Mouse (Mus musculus): ENCODE results near the gene Garnl3. TPM values are rescaled to one million over a fixed set of nuclear protein-coding genes. Genes with fewer than 3 reads are reported as not detected.

The Garnl3 gene
- total and polyA plus RNA-seq, 2 experiments from 2014 or later, result 4.0 to 6.1 TPM

DNA sequence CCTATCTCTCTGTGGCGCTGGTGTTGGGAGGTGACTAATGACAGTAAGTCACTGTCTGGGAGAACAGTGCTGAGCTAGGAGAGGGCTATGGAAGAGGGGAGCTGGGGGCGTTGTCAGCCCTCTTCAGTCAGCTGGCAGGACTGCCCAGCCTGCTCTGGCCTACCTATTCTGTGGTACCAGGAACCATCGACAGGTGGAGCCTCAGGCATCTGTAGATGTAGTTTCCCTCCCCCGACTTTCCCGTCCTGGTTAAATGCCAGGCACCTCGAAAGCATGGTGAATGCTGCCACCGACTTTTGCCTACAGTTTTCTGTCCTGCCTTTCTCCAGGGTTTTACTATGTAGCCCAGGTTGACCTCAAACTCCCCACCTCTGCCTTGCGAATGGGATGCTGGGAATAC lies 174.1 kb downstream of the Garnl3 start:
- DNase-seq (ENCODE audit: low spot score) (no peak), ATAC-seq (ENCODE audit: insufficient read depth, low read depth) (no peak)
- H3K4me1 ChIP-seq (ENCODE audit: control insufficient read depth, insufficient read depth), result peaks cover 8% of the 10 kb centered on the region; the same call in 1 of the 2 replicates
- no peak overlapping the region for H3K9ac ChIP-seq (replicated peaks; ENCODE audit: low read depth, low read length)
- 45% methylated on average over 8 of the region's 8 CpGs for WGBS
- H3K4me3 ChIP-seq (ENCODE audit: low read depth, low read length), result no peak overlapping the region
- no peak overlapping the region for H3K27ac ChIP-seq (ENCODE audit: low read depth)
- H3K27me3 ChIP-seq (ENCODE audit: control insufficient read depth, insufficient read depth, low read length), result no peaks in the 10 kb centered on the region
- no peak overlapping the region for H3K4me2 ChIP-seq (ENCODE audit: low read depth, low read length)
- no peak for TF ChIP-seq EP300 (IDR thresholded peaks at IDR 0.05; ENCODE audit: low read depth)
- no peak for TF ChIP-seq CTCF (IDR thresholded peaks at IDR 0.05; ENCODE audit: low read depth)
- peaks cover 34% of the 10 kb centered on the region for H3K36me3 ChIP-seq (replicated peaks; ENCODE audit: control insufficient read depth, insufficient read depth, low read length)
- no peaks in the 10 kb centered on the region for H3K9me3 ChIP-seq (replicated peaks; ENCODE audit: control insufficient read depth, low read length)

DNA sequence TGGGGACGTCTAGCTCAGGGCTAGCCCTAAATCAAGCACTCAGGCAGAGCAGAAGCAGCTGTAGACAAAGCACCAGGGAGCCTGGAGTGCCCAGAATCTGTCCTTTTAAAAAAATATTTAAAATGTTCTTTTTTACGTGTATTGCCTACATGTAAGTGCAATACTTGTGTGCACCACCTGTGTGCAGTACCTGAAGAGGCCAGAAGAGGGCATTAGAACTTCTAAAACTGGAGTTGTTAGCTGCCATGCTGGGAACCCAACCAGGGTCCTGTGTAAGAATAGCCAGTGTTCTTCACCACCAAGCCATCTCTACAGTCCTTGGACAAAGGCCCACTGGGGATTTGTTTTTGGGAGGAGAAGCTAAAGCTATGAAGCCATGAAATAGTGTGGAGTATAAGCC lies 176.9 kb downstream of the Garnl3 start:
- H3K36me3 ChIP-seq (replicated peaks; ENCODE audit: control insufficient read depth, insufficient read depth, low read length), result peaks cover 45% of the 10 kb centered on the region
- 87% methylated on average over 2 of the region's 2 CpGs for WGBS
- ATAC-seq (ENCODE audit: insufficient read depth, low read depth), result no peak

DNA sequence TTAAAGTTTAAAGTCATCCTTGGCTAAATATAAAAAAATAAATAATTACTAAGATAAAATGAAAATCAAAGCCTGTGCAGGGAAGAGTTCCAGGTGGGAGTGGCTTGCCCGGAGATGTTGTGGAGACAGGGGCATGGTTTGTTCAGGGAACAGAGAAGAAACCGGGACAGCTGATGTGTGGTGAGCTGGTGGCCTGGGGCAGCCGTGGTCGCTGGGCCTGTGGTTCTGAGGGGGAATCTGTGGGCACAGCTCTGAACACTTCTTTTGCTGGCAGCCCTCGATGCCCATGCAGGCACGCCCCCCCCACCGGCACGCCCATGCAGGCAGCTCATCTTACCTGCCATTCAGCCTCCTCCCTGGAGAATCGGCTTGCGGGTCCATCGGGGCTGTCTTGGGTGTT lies 184.0 kb downstream of the Garnl3 start:
- H3K36me3 ChIP-seq (replicated peaks; ENCODE audit: control insufficient read depth, insufficient read depth, low read length), result peaks cover 59% of the 10 kb centered on the region
- WGBS, result 85% methylated on average over 11 of the region's 11 CpGs

More for the DNA sequence above, 176.9 kb downstream of the Garnl3 start:
- TF ChIP-seq EP300 (IDR thresholded peaks at IDR 0.05; ENCODE audit: low read depth), result no peak
- no peak for TF ChIP-seq CTCF (IDR thresholded peaks at IDR 0.05; ENCODE audit: low read depth)
- H3K27me3 ChIP-seq (ENCODE audit: control insufficient read depth, insufficient read depth, low read length), result no peaks in the 10 kb centered on the region
- no peak overlapping the region for H3K4me2 ChIP-seq (ENCODE audit: low read depth, low read length)
- no peaks in the 10 kb centered on the region for H3K4me1 ChIP-seq (ENCODE audit: control insufficient read depth, insufficient read depth)
- no peaks in the 10 kb centered on the region for H3K9me3 ChIP-seq (replicated peaks; ENCODE audit: control insufficient read depth, low read length)
- no peak overlapping the region for H3K9ac ChIP-seq (replicated peaks; ENCODE audit: low read depth, low read length)
- H3K27ac ChIP-seq (ENCODE audit: low read depth), result no peak overlapping the region
- DNase-seq (ENCODE audit: low spot score), result no peak
- H3K4me3 ChIP-seq (ENCODE audit: low read depth, low read length), result no peak overlapping the region

GRCm38 (mm10) chr2:32940483-32940882 lies 191.0 kb downstream of the Garnl3 start:
- WGBS, result 96% methylated on average over 4 of the region's 4 CpGs

More for the DNA sequence above, 184.0 kb downstream of the Garnl3 start:
- no peaks in the 10 kb centered on the region for H3K27me3 ChIP-seq (ENCODE audit: control insufficient read depth, insufficient read depth, low read length)
- H3K9me3 ChIP-seq (replicated peaks; ENCODE audit: control insufficient read depth, low read length), result no peaks in the 10 kb centered on the region
- no peaks in the 10 kb centered on the region for H3K4me1 ChIP-seq (ENCODE audit: control insufficient read depth, insufficient read depth)
- no peak overlapping the region for H3K4me2 ChIP-seq (ENCODE audit: low read depth, low read length)
- H3K27ac ChIP-seq (ENCODE audit: low read depth), result no peak overlapping the region
- no peak overlapping the region for H3K9ac ChIP-seq (replicated peaks; ENCODE audit: low read depth, low read length)
- ATAC-seq (ENCODE audit: insufficient read depth, low read depth), result no peak
- H3K4me3 ChIP-seq (ENCODE audit: low read depth, low read length), result no peak overlapping the region
- no peak for TF ChIP-seq EP300 (IDR thresholded peaks at IDR 0.05; ENCODE audit: low read depth)
- no peak for DNase-seq (ENCODE audit: low spot score)

DNA sequence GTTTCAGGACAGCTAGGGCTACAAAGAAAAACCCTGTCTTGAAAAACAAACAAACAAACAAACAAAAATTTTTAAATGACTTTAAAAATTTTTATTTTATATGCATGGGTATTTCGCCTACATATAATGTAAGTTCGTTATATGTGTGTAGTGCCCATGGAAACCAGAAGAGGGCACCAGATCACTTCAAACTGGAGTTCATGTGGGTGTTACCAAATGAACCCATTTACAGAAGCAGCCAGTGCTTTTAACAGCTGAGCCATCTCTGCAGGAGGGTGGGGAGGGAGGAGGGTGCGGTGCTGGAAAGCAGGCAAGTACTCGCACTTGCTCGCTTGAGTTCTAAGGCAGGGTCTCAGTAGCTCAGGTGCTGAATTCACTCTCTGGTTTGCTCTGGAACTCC lies 192.0 kb downstream of the Garnl3 start:
- ATAC-seq (ENCODE audit: insufficient read depth, low read depth) (no peak), DNase-seq (ENCODE audit: low spot score) (no peak)
- TF ChIP-seq CTCF (IDR thresholded peaks at IDR 0.05; ENCODE audit: low read depth) (peak; percentile 46), EP300 (IDR thresholded peaks at IDR 0.05; ENCODE audit: low read depth) (no peak)
- H3K4me1 ChIP-seq (ENCODE audit: control insufficient read depth, insufficient read depth), result no peaks in the 10 kb centered on the region
- H3K27ac ChIP-seq (ENCODE audit: low read depth), result no peak overlapping the region
- no peaks in the 10 kb centered on the region for H3K27me3 ChIP-seq (ENCODE audit: control insufficient read depth, insufficient read depth, low read length)
- H3K9ac ChIP-seq (replicated peaks; ENCODE audit: low read depth, low read length), result no peak overlapping the region
- peaks cover 80% of the 10 kb centered on the region for H3K36me3 ChIP-seq (replicated peaks; ENCODE audit: control insufficient read depth, insufficient read depth, low read length)
- no peak overlapping the region for H3K4me3 ChIP-seq (ENCODE audit: low read depth, low read length)
- WGBS, result 79% methylated on average over 5 of the region's 5 CpGs
- H3K9me3 ChIP-seq (replicated peaks; ENCODE audit: control insufficient read depth, low read length), result no peaks in the 10 kb centered on the region
- H3K4me2 ChIP-seq (ENCODE audit: low read depth, low read length), result no peak overlapping the region

More at GRCm38 (mm10) chr2:32940483-32940882, 191.0 kb downstream of the Garnl3 start:
- no peak for DNase-seq (ENCODE audit: low spot score)
- H3K36me3 ChIP-seq (replicated peaks; ENCODE audit: control insufficient read depth, insufficient read depth, low read length), result peaks cover 80% of the 10 kb centered on the region
- H3K27ac ChIP-seq (ENCODE audit: low read depth), result no peak overlapping the region
- H3K9me3 ChIP-seq (replicated peaks; ENCODE audit: control insufficient read depth, low read length), result no peaks in the 10 kb centered on the region
- H3K27me3 ChIP-seq (ENCODE audit: control insufficient read depth, insufficient read depth, low read length), result no peaks in the 10 kb centered on the region
- no peaks in the 10 kb centered on the region for H3K4me1 ChIP-seq (ENCODE audit: control insufficient read depth, insufficient read depth)
- no peak overlapping the region for H3K4me2 ChIP-seq (ENCODE audit: low read depth, low read length)
- no peak overlapping the region for H3K4me3 ChIP-seq (ENCODE audit: low read depth, low read length)
- TF ChIP-seq EP300 (IDR thresholded peaks at IDR 0.05; ENCODE audit: low read depth), result no peak
- TF ChIP-seq CTCF (IDR thresholded peaks at IDR 0.05; ENCODE audit: low read depth), result no peak
- ATAC-seq (ENCODE audit: insufficient read depth, low read depth), result no peak
- H3K9ac ChIP-seq (replicated peaks; ENCODE audit: low read depth, low read length), result no peak overlapping the region

- Histone ChIP-seq H3K4me1 (ENCODE audit: control insufficient read depth, insufficient read depth) (no peaks in the 10 kb centered on the region), H3K9ac (replicated peaks; ENCODE audit: low read depth, low read length) (no peak overlapping the region), H3K9me3 (replicated peaks; ENCODE audit: control insufficient read depth, low read length) (no peaks in the 10 kb centered on the region), H3K27ac (ENCODE audit: low read depth) (no peak overlapping the region), H3K4me2 (ENCODE audit: low read depth, low read length) (no peak overlapping the region), H3K27me3 (ENCODE audit: control insufficient read depth, insufficient read depth, low read length) (no peaks in the 10 kb centered on the region), H3K36me3 (replicated peaks; ENCODE audit: control insufficient read depth, insufficient read depth, low read length) (peaks cover 76% of the 10 kb centered on the region), H3K4me3 (ENCODE audit: low read depth, low read length) (no peak overlapping the region)
- ATAC-seq (ENCODE audit: insufficient read depth, low read depth) (no peak), DNase-seq (ENCODE audit: low spot score) (no peak)
- TF ChIP-seq EP300 (IDR thresholded peaks at IDR 0.05; ENCODE audit: low read depth) (no peak), CTCF (IDR thresholded peaks at IDR 0.05; ENCODE audit: low read depth) (no peak)
- 80% methylated on average over 5 of the region's 5 CpGs for WGBS
These were observed 192.7 kb downstream of the Garnl3 start for GRCm38 (mm10) chr2:32938741-32939140.

Other genes starting within 250 kb of the Garnl3 start
- gene Rpl12, start 170.1 kb downstream of the Garnl3 start, total RNA-seq (2014; rRNA removed; ENCODE audit: low replicate concordance), result 242 and 255 TPM in 2 replicates
- gene Rpl12, start 170.1 kb downstream of the Garnl3 start, polyA plus RNA-seq (2015; fragmentation: Nextera tagmentation; extraction: Ambion mirVana), result 76.9 and 80.1 TPM in 2 replicates
- 5.9 and 12.0 TPM in 2 replicates for gene Lrsam1, start 170.0 kb downstream of the Garnl3 start, total RNA-seq (2014; rRNA removed; ENCODE audit: low replicate concordance)
- gene Lrsam1, start 170.0 kb downstream of the Garnl3 start, polyA plus RNA-seq (2015; fragmentation: Nextera tagmentation; extraction: Ambion mirVana), result 5.4 and 5.6 TPM in 2 replicates
- gene Slc2a8, start 149.6 kb downstream of the Garnl3 start, total RNA-seq (2014; rRNA removed; ENCODE audit: low replicate concordance), result 42.1 and 46.2 TPM in 2 replicates
- 24.7 and 27.9 TPM in 2 replicates for gene Slc2a8, start 149.6 kb downstream of the Garnl3 start, polyA plus RNA-seq (2015; fragmentation: Nextera tagmentation; extraction: Ambion mirVana)
- 124 and 149 TPM in 2 replicates for gene Angptl2, start 84.4 kb upstream of the Garnl3 start, total RNA-seq (2014; rRNA removed; ENCODE audit: low replicate concordance)
- gene Angptl2, start 84.4 kb upstream of the Garnl3 start, polyA plus RNA-seq (2015; fragmentation: Nextera tagmentation; extraction: Ambion mirVana), result 58.0 and 66.5 TPM in 2 replicates
- 3.4 and 6.9 TPM in 2 replicates for gene Ralgps1, start 239.8 kb upstream of the Garnl3 start, total RNA-seq (2014; rRNA removed; ENCODE audit: low replicate concordance)
- 2.7 and 3.2 TPM in 2 replicates for gene Ralgps1, start 239.8 kb upstream of the Garnl3 start, polyA plus RNA-seq (2015; fragmentation: Nextera tagmentation; extraction: Ambion mirVana)